Mouse (Mus musculus): Measurements from ENCODE around the gene Gmeb2. TPM values are rescaled to one million over a fixed set of nuclear protein-coding genes. Genes with fewer than 3 reads are reported as not detected.

The Gmeb2 gene
- polyA plus RNA-seq, 1 experiment: 60.8 TPM

DNA sequence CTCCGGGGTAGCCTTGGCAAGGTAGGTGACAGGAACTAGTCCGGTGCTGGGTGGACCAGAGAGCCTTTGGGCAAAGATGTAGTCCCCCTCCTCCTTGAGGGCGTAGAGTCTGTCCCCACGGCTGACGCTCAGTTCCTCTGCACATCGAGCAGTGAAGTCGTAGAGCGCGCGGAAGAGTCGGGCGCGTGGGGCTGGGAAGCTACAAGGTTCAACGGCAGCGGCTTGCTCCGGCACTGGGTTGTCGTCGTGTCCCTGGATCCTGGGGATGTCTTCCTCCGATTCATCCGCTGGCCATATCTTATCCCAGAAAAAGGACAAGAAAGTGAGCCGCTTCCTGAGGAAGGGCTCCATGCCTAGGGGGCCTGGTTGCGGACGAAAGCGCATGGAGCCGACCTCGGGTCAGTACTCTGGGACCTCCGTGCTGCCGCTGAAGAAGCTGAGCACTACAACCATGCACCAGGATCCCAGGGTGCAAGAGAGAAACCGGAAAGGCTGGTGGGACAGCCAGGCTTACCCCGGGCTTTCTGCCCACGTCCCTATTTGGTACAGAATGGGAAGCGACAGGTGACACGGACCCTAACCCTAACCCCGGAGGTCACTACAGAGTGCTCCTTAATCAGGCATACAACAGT lies 75.3 kb downstream of the Gmeb2 start:
- H3K36me3 ChIP-seq (ENCODE audit: control insufficient read depth, insufficient read depth, low read length): no peaks in the 10 kb centered on the region
- DNase-seq: no peak
- TF ChIP-seq CTCF (IDR thresholded peaks at IDR 0.05; ENCODE audit: borderline replicate concordance, control insufficient read depth, extremely low read depth, insufficient read depth, low read length, poor library complexity) (no peak), POLR2A (IDR thresholded peaks at IDR 0.05; ENCODE audit: control insufficient read depth, extremely low read depth, insufficient read depth, low read length, poor library complexity) (no peak)
- H3K4me1 ChIP-seq (replicated peaks; ENCODE audit: control insufficient read depth, insufficient read depth, low read length): peaks cover 15% of the 10 kb centered on the region
- WGBS: 4% methylated on average over 34 of the region's 34 CpGs
- peak overlapping the region; percentile 31 for H3K4me3 ChIP-seq (ENCODE audit: control insufficient read depth, insufficient read depth, low read length)
- H3K27ac ChIP-seq (ENCODE audit: control insufficient read depth, insufficient read depth, low read length): no peak overlapping the region
- H3K27me3 ChIP-seq (ENCODE audit: control insufficient read depth, insufficient read depth, low read length): no peaks in the 10 kb centered on the region; the same call in 1 of the 2 replicates

DNA sequence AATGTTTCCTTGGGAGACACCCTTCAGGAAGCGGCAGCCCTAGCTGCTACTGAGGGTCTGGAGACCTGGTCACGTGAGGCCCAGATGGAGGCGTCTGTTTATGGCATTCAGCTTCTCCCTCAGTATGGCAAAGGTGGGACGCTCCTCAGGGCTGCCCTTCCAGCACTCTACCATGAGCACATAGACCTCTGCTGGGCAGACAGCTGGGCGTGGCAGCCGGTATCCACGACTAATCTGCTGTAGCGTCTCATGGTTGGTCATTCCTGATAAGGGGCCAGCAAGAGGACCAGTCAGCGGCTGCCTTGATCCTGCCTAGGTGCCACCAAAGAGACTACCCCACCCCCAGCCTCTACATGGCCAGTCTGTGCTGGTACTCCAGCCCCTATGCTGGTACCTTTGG lies 81.7 kb downstream of the Gmeb2 start:
- Histone ChIP-seq H3K36me3 (ENCODE audit: control insufficient read depth, insufficient read depth, low read length) (no peaks in the 10 kb centered on the region), H3K4me3 (ENCODE audit: control insufficient read depth, insufficient read depth, low read length) (no peak overlapping the region), H3K4me1 (replicated peaks; ENCODE audit: control insufficient read depth, insufficient read depth, low read length) (no peaks in the 10 kb centered on the region), H3K27ac (ENCODE audit: control insufficient read depth, insufficient read depth, low read length) (no peak overlapping the region), H3K27me3 (ENCODE audit: control insufficient read depth, insufficient read depth, low read length) (no peaks in the 10 kb centered on the region)
- no peak for TF ChIP-seq CTCF (IDR thresholded peaks at IDR 0.05; ENCODE audit: borderline replicate concordance, control insufficient read depth, extremely low read depth, insufficient read depth, low read length, poor library complexity)
- no peak for TF ChIP-seq POLR2A (IDR thresholded peaks at IDR 0.05; ENCODE audit: control insufficient read depth, extremely low read depth, insufficient read depth, low read length, poor library complexity)
- no peak for DNase-seq
- WGBS: 93% methylated on average over 9 of the region's 9 CpGs

DNA sequence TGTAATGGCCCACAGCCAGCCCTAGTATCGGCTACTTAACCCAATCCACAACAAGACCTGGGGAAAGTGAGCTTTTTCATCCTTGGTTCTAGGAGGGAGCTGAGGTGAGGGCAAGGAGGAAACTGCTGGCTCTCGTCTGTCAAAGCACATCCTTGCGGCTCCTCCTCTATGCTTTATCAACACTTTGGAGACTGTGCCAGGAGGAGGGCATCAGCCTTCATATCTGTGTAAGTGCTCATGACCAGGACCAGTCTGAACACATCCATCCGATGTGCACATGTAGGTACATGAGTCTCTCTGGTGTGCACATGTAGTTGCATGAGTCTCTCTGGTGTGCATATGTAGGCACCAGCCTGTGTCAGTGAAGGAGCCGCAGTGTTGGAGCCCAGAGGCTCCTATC lies 82.2 kb downstream of the Gmeb2 start:
- H3K4me3 ChIP-seq (ENCODE audit: control insufficient read depth, insufficient read depth, low read length): no peak overlapping the region
- H3K36me3 ChIP-seq (ENCODE audit: control insufficient read depth, insufficient read depth, low read length): no peaks in the 10 kb centered on the region
- H3K27me3 ChIP-seq (ENCODE audit: control insufficient read depth, insufficient read depth, low read length): no peaks in the 10 kb centered on the region
- no peak for DNase-seq
- H3K27ac ChIP-seq (ENCODE audit: control insufficient read depth, insufficient read depth, low read length): no peak overlapping the region
- 93% methylated on average over 5 of the region's 5 CpGs for WGBS
- TF ChIP-seq POLR2A (IDR thresholded peaks at IDR 0.05; ENCODE audit: control insufficient read depth, extremely low read depth, insufficient read depth, low read length, poor library complexity) (no peak), CTCF (IDR thresholded peaks at IDR 0.05; ENCODE audit: borderline replicate concordance, control insufficient read depth, extremely low read depth, insufficient read depth, low read length, poor library complexity) (no peak)
- no peaks in the 10 kb centered on the region for H3K4me1 ChIP-seq (replicated peaks; ENCODE audit: control insufficient read depth, insufficient read depth, low read length)

DNA sequence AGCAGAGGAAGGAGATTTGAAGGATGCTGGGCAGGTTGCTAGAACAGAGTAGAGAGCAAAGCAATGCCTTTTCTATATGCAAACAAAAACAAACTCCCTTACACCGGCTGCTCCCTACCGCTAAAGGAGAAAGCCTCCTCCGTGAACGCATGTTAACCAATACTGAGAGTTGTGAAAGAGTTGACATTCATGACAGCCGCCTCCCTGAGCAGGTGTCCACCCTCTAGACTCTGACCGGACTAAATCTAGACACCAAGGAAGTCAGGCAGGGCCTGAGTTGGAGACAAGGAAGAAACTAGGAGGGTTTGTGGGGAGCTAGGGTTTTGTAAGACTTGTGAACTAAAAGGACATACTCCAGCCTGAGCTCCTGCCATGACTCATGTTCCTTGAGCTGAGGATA lies 84.9 kb downstream of the Gmeb2 start:
- Histone ChIP-seq H3K27ac (ENCODE audit: control insufficient read depth, insufficient read depth, low read length) (no peak overlapping the region), H3K4me3 (ENCODE audit: control insufficient read depth, insufficient read depth, low read length) (no peak overlapping the region), H3K27me3 (ENCODE audit: control insufficient read depth, insufficient read depth, low read length) (no peaks in the 10 kb centered on the region), H3K4me1 (replicated peaks; ENCODE audit: control insufficient read depth, insufficient read depth, low read length) (no peaks in the 10 kb centered on the region), H3K36me3 (ENCODE audit: control insufficient read depth, insufficient read depth, low read length) (no peaks in the 10 kb centered on the region)
- WGBS: 91% methylated on average over 6 of the region's 6 CpGs
- no peak for DNase-seq
- TF ChIP-seq CTCF (IDR thresholded peaks at IDR 0.05; ENCODE audit: borderline replicate concordance, control insufficient read depth, extremely low read depth, insufficient read depth, low read length, poor library complexity): no peak
- no peak for TF ChIP-seq POLR2A (IDR thresholded peaks at IDR 0.05; ENCODE audit: control insufficient read depth, extremely low read depth, insufficient read depth, low read length, poor library complexity)

GRCm38 (mm10) chr2:181202422-181202821 lies 85.4 kb downstream of the Gmeb2 start, which contains the start of gene Ptk6:
Gene Ptk6 (minus strand): TSS chr2:181202789.
- no peaks in the 10 kb centered on the region for H3K4me1 ChIP-seq (replicated peaks; ENCODE audit: control insufficient read depth, insufficient read depth, low read length)
- 95% methylated on average over 3 of the region's 3 CpGs for WGBS
- no peak for DNase-seq
- no peak within 1 kb of the TSS for H3K27ac ChIP-seq (ENCODE audit: control insufficient read depth, insufficient read depth, low read length)
- no peak within 1 kb of the TSS for H3K4me3 ChIP-seq (ENCODE audit: control insufficient read depth, insufficient read depth, low read length)
- no peaks in the 10 kb centered on the region for H3K27me3 ChIP-seq (ENCODE audit: control insufficient read depth, insufficient read depth, low read length)
- TF ChIP-seq POLR2A (IDR thresholded peaks at IDR 0.05; ENCODE audit: control insufficient read depth, extremely low read depth, insufficient read depth, low read length, poor library complexity) (no peak), CTCF (IDR thresholded peaks at IDR 0.05; ENCODE audit: borderline replicate concordance, control insufficient read depth, extremely low read depth, insufficient read depth, low read length, poor library complexity) (no peak)
- H3K36me3 ChIP-seq (ENCODE audit: control insufficient read depth, insufficient read depth, low read length): no peaks in the 10 kb centered on the region

- TF ChIP-seq CTCF (IDR thresholded peaks at IDR 0.05; ENCODE audit: borderline replicate concordance, control insufficient read depth, extremely low read depth, insufficient read depth, low read length, poor library complexity) (no peak), POLR2A (IDR thresholded peaks at IDR 0.05; ENCODE audit: control insufficient read depth, extremely low read depth, insufficient read depth, low read length, poor library complexity) (no peak)
- no peak overlapping the region for H3K4me3 ChIP-seq (ENCODE audit: control insufficient read depth, insufficient read depth, low read length)
- no peaks in the 10 kb centered on the region for H3K36me3 ChIP-seq (ENCODE audit: control insufficient read depth, insufficient read depth, low read length)
- DNase-seq: no peak
- no peaks in the 10 kb centered on the region for H3K4me1 ChIP-seq (replicated peaks; ENCODE audit: control insufficient read depth, insufficient read depth, low read length)
- no peak overlapping the region for H3K27ac ChIP-seq (ENCODE audit: control insufficient read depth, insufficient read depth, low read length)
- no peaks in the 10 kb centered on the region for H3K27me3 ChIP-seq (ENCODE audit: control insufficient read depth, insufficient read depth, low read length)
- 69% methylated on average over 3 of the region's 3 CpGs for WGBS
These were observed 86.2 kb downstream of the Gmeb2 start for GRCm38 (mm10) chr2:181201606-181202005.

Other genes with a start within 250 kb of the Gmeb2 start
- 0.18 and 0.27 TPM in 2 replicates for gene Chrna4, start 244.5 kb downstream of the Gmeb2 start, polyA plus RNA-seq (2012; rRNA removed)
- gene Kcnq2, start 152.7 kb downstream of the Gmeb2 start, polyA plus RNA-seq (2012; rRNA removed): 0.24 and 0.32 TPM in 2 replicates
- gene Eef1a2, start 131.0 kb downstream of the Gmeb2 start, polyA plus RNA-seq (2012; rRNA removed): 2.7 and 42.5 TPM in 2 replicates
- 191 and 219 TPM in 2 replicates for gene Ppdpf, start 100.8 kb downstream of the Gmeb2 start, polyA plus RNA-seq (2012; rRNA removed)
- gene Ptk6, start 85.2 kb downstream of the Gmeb2 start, polyA plus RNA-seq (2012; rRNA removed): 0.22 and 0.32 TPM in 2 replicates
- 0.71 and 0.86 TPM in 2 replicates for gene Srms, start 74.8 kb downstream of the Gmeb2 start, polyA plus RNA-seq (2012; rRNA removed)
- gene Fndc11, start 68.0 kb downstream of the Gmeb2 start, polyA plus RNA-seq (2012; rRNA removed): 0.85 and 0.88 TPM in 2 replicates
- gene Helz2, start 46.0 kb downstream of the Gmeb2 start, polyA plus RNA-seq (2012; rRNA removed): 106 and 116 TPM in 2 replicates
- 0.15 TPM in 1 of 2 replicates, not detected in the other for gene Stmn3, start 26.5 kb upstream of the Gmeb2 start, polyA plus RNA-seq (2012; rRNA removed)
- gene Rtel1, start 31.7 kb upstream of the Gmeb2 start, polyA plus RNA-seq (2012; rRNA removed): 110 and 119 TPM in 2 replicates
- 87.6 and 91.9 TPM in 2 replicates for gene Zgpat, start 76.9 kb upstream of the Gmeb2 start, polyA plus RNA-seq (2012; rRNA removed)
- 60.9 and 69.6 TPM in 2 replicates for gene Arfrp1, start 77.4 kb upstream of the Gmeb2 start, polyA plus RNA-seq (2012; rRNA removed)
- 263 and 268 TPM in 2 replicates for gene Lime1, start 92.0 kb upstream of the Gmeb2 start, polyA plus RNA-seq (2012; rRNA removed)
- gene Zbtb46, start 171.4 kb upstream of the Gmeb2 start, polyA plus RNA-seq (2012; rRNA removed): 4.8 and 5.3 TPM in 2 replicates
- gene Abhd16b, start 205.2 kb upstream of the Gmeb2 start, polyA plus RNA-seq (2012; rRNA removed): 0.13 and 0.16 TPM in 2 replicates
- gene Tpd52l2, start 209.1 kb upstream of the Gmeb2 start, polyA plus RNA-seq (2012; rRNA removed): 54.2 and 54.7 TPM in 2 replicates
- 140 and 146 TPM in 2 replicates for gene Dnajc5, start 232.4 kb upstream of the Gmeb2 start, polyA plus RNA-seq (2012; rRNA removed)